Mouse (Mus musculus): ENCODE measurements around the gene Ensa.
A peak's percentile ranks its signal among the peaks of the same experiment; 100 is the strongest.
"Not testable (repeated sequence)": the region's sequence is repeated elsewhere in the genome, so short reads cannot be mapped to it uniquely, and the experiment has no call there.

The Ensa gene

GRCm38 (mm10) chr3:95663969-95664608 is 39.3 kb downstream of the Ensa start:
- DNase-seq, result no peak

GRCm38 (mm10) chr3:95664940-95665352 is 40.2 kb downstream of the Ensa start:
- DNase-seq, result no peak

- DNase-seq, result no peak
Measured at GRCm38 (mm10) chr3:95666124-95666844, 41.5 kb downstream of the Ensa start.

- DNase-seq, result no peak
Measured at GRCm38 (mm10) chr3:95667521-95667920, 42.7 kb downstream of the Ensa start.

GRCm38 (mm10) chr3:95668026-95668425 is 43.2 kb downstream of the Ensa start:
- DNase-seq, result no peak

GRCm38 (mm10) chr3:95668589-95669308 is 44.0 kb downstream of the Ensa start:
- DNase-seq, result no peak

- no peak for DNase-seq
Measured at GRCm38 (mm10) chr3:95669309-95669665, 44.5 kb downstream of the Ensa start.

GRCm38 (mm10) chr3:95670419-95670818 is 45.6 kb downstream of the Ensa start:
- DNase-seq, result not testable (repeated sequence)

GRCm38 (mm10) chr3:95671201-95671600 is 46.4 kb downstream of the Ensa start:
- no peak for DNase-seq

- DNase-seq, result no peak
Measured at GRCm38 (mm10) chr3:95672461-95672860, 47.7 kb downstream of the Ensa start.

GRCm38 (mm10) chr3:95672861-95673706 is 48.3 kb downstream of the Ensa start:
- no peak for DNase-seq

- no peak for DNase-seq
Measured at GRCm38 (mm10) chr3:95673707-95674211, 49.0 kb downstream of the Ensa start.

GRCm38 (mm10) chr3:95674236-95674635 is 49.4 kb downstream of the Ensa start:
- DNase-seq, result no peak

- no peak for DNase-seq
Measured at GRCm38 (mm10) chr3:95674812-95675211, 50.0 kb downstream of the Ensa start.

- DNase-seq, result peak; percentile 49
Measured at GRCm38 (mm10) chr3:95675301-95676092, 50.7 kb downstream of the Ensa start.

GRCm38 (mm10) chr3:95676745-95677419 is 52.1 kb downstream of the Ensa start:
- DNase-seq, result no peak

- no peak for DNase-seq
Measured at GRCm38 (mm10) chr3:95677420-95678090, 52.8 kb downstream of the Ensa start.

- DNase-seq, result no peak
Measured at GRCm38 (mm10) chr3:95679551-95679950, 54.8 kb downstream of the Ensa start.

GRCm38 (mm10) chr3:95680673-95681072 is 55.9 kb downstream of the Ensa start:
- no peak for DNase-seq

- DNase-seq, result no peak
Measured at GRCm38 (mm10) chr3:95681365-95681764, 56.6 kb downstream of the Ensa start.

Measured in right cerebral cortex, postnatal 25 days (tissue).